In genomic region chr2:29493396-29494031, GRCm38 (mm10) we compare ENCODE assay signal across 8 mouse cellular contexts.
DNase-seq lines count a peak whose midpoint lies in the region; ATAC-seq and TF ChIP-seq lines count a peak whose summit lies in the region.

No protein-coding gene starts in this region.

- no peaks in the 10 kb centered on the region for H3K4me1 ChIP-seq in embryonic facial prominence, embryonic 15.5 days
- H3K4me1 ChIP-seq in midbrain, embryonic 13.5 days (replicated peaks) = peaks cover 59% of the 10 kb centered on the region
- H3K4me1 ChIP-seq in stomach, postnatal 0 days (replicated peaks; ENCODE audit: control insufficient read depth, insufficient read depth) = no peaks in the 10 kb centered on the region

- no peaks in the 10 kb centered on the region for H3K9me3 ChIP-seq in embryonic facial prominence, embryonic 15.5 days (replicated peaks)
- H3K9me3 ChIP-seq in midbrain, embryonic 13.5 days = no peaks in the 10 kb centered on the region
- H3K9me3 ChIP-seq in stomach, postnatal 0 days (ENCODE audit: control insufficient read depth, low read length) = no peaks in the 10 kb centered on the region

- no peaks in the 10 kb centered on the region for H3K36me3 ChIP-seq in embryonic facial prominence, embryonic 15.5 days
- H3K36me3 ChIP-seq in midbrain, embryonic 13.5 days = no peaks in the 10 kb centered on the region
- H3K36me3 ChIP-seq in stomach, postnatal 0 days (ENCODE audit: control insufficient read depth, insufficient read depth, low read length) = no peaks in the 10 kb centered on the region

- TF ChIP-seq EP300 in stomach, postnatal 0 days (optimal IDR thresholded peaks at IDR 0.05) = no peak

- H3K27ac ChIP-seq in embryonic facial prominence, embryonic 15.5 days (replicated peaks) = no peak overlapping the region; the same call in 1 of the 2 replicates
- H3K27ac ChIP-seq in midbrain, embryonic 13.5 days = peak overlapping the region; percentile 79
- H3K27ac ChIP-seq in stomach, postnatal 0 days (replicated peaks) = no peak overlapping the region

- H3K27me3 ChIP-seq in embryonic facial prominence, embryonic 15.5 days = no peaks in the 10 kb centered on the region
- no peaks in the 10 kb centered on the region for H3K27me3 ChIP-seq in midbrain, embryonic 13.5 days
- no peaks in the 10 kb centered on the region for H3K27me3 ChIP-seq in stomach, postnatal 0 days (ENCODE audit: control insufficient read depth, insufficient read depth, low read length)

- 40% methylated on average over 9 of the region's 9 CpGs for WGBS in embryonic facial prominence, embryonic 15.5 days
- WGBS in midbrain, embryonic 13.5 days = 14% methylated on average over 9 of the region's 9 CpGs
- 52% methylated on average over 9 of the region's 9 CpGs for WGBS in stomach, postnatal 0 days

- H3K4me3 ChIP-seq in embryonic facial prominence, embryonic 15.5 days (replicated peaks) = no peak overlapping the region
- H3K4me3 ChIP-seq in midbrain, embryonic 13.5 days (replicated peaks) = no peak overlapping the region
- no peak overlapping the region for H3K4me3 ChIP-seq in stomach, postnatal 0 days (ENCODE audit: low read depth, low read length)

- no peak overlapping the region for H3K9ac ChIP-seq in embryonic facial prominence, embryonic 15.5 days
- H3K9ac ChIP-seq in midbrain, embryonic 13.5 days (replicated peaks) = peak overlapping the region; percentile 44
- no peak overlapping the region for H3K9ac ChIP-seq in stomach, postnatal 0 days (ENCODE audit: low read length)

- peak; percentile 39 for DNase-seq in embryo, embryonic 11 days
- DNase-seq in embryo, embryonic 9.5 days (ENCODE audit: extremely low spot score) = no peak
- peak; percentile 22 for DNase-seq in heart, postnatal 4 days
- DNase-seq in stomach, postnatal 0 days (ENCODE audit: low spot score) = no peak
- no peak for DNase-seq in right cerebral cortex, postnatal 25 days
- no peak for DNase-seq in thymus, postnatal 14 days

- ATAC-seq in embryonic facial prominence, embryonic 15.5 days (ENCODE audit: insufficient number of reproducible peaks, low FRiP score, low TSS enrichment, low read depth) = peak; percentile 49; the same call in 1 of the 2 replicates
- peak; percentile 71 for ATAC-seq in midbrain, embryonic 13.5 days
- ATAC-seq in stomach, postnatal 0 days (ENCODE audit: low FRiP score, low TSS enrichment) = no peak

- TF ChIP-seq CTCF in stomach, postnatal 0 days (IDR thresholded peaks at IDR 0.05; ENCODE audit: low read depth) = no peak

- H3K4me2 ChIP-seq in embryonic facial prominence, embryonic 15.5 days (replicated peaks) = no peak overlapping the region
- H3K4me2 ChIP-seq in midbrain, embryonic 13.5 days (replicated peaks) = 0 out of 2 replicates have a peak overlapping the region, but pooled peaks have one; percentile 11
- no peak overlapping the region for H3K4me2 ChIP-seq in stomach, postnatal 0 days (replicated peaks; ENCODE audit: low read depth)

Comparison
In these comparisons a context has a peak if more than half of its experiments do, and no peak if none do; other contexts are left out.
1. DNase-seq: peak in embryo, embryonic 11 days (single experiment) and heart, postnatal 4 days (single experiment); none in embryo, embryonic 9.5 days (single experiment), stomach, postnatal 0 days (single experiment), right cerebral cortex, postnatal 25 days (single experiment) and thymus, postnatal 14 days (single experiment).